Mouse (Mus musculus): ENCODE data around the gene Dpf2.

The Dpf2 gene

GRCm38 (mm10) chr19:5935691-5936090, 22.9 kb upstream of the Dpf2 start:
- DNase-seq (ENCODE audit: low spot score in 2 of 2) = no peak

- DNase-seq (ENCODE audit: low spot score in 2 of 2) = no peak
These were observed 22.5 kb upstream of the Dpf2 start for GRCm38 (mm10) chr19:5935266-5935665.

GRCm38 (mm10) chr19:5929634-5930596, 17.1 kb upstream of the Dpf2 start:
- DNase-seq (ENCODE audit: low spot score in 2 of 2) = peak; percentile 29 to 38

GRCm38 (mm10) chr19:5928546-5928945, 15.7 kb upstream of the Dpf2 start:
- DNase-seq (ENCODE audit: low spot score in 2 of 2) = no peak

GRCm38 (mm10) chr19:5928104-5928503, 15.3 kb upstream of the Dpf2 start:
- DNase-seq (ENCODE audit: low spot score in 2 of 2) = no peak

GRCm38 (mm10) chr19:5927532-5927931, 14.7 kb upstream of the Dpf2 start:
- DNase-seq (ENCODE audit: low spot score in 2 of 2) = no peak

- no peak for DNase-seq (ENCODE audit: low spot score in 2 of 2)
These were observed 14.2 kb upstream of the Dpf2 start for GRCm38 (mm10) chr19:5927026-5927425.

- no peak for DNase-seq (ENCODE audit: low spot score in 2 of 2)
These were observed 12.6 kb upstream of the Dpf2 start for GRCm38 (mm10) chr19:5925311-5925855.

- DNase-seq (ENCODE audit: low spot score in 2 of 2) = peak; percentile 86 to 91
These were observed 11.9 kb upstream of the Dpf2 start, which contains the start of gene Cdc42ep2 for GRCm38 (mm10) chr19:5924713-5925093. Cdc42ep2 (minus strand) TSS chr19:5924816.

- peak; percentile 68 to 80 for DNase-seq (ENCODE audit: low spot score in 2 of 2)
These were observed 11.3 kb upstream of the Dpf2 start for GRCm38 (mm10) chr19:5923990-5924712.

- DNase-seq (ENCODE audit: low spot score in 2 of 2) = no peak
These were observed 10.2 kb upstream of the Dpf2 start for GRCm38 (mm10) chr19:5922963-5923362.

- no peak for DNase-seq (ENCODE audit: low spot score in 2 of 2)
These were observed 9.5 kb upstream of the Dpf2 start for GRCm38 (mm10) chr19:5922119-5922942.

- DNase-seq (ENCODE audit: low spot score in 2 of 2) = no peak
These were observed 8.9 kb upstream of the Dpf2 start for GRCm38 (mm10) chr19:5921715-5922114.

GRCm38 (mm10) chr19:5912103-5913006, 455 bp downstream of the Dpf2 start:
- peak; percentile 97 to 98 for DNase-seq (ENCODE audit: low spot score in 2 of 2)

- no peak for DNase-seq (ENCODE audit: low spot score in 2 of 2)
These were observed 1.2 kb downstream of the Dpf2 start for GRCm38 (mm10) chr19:5911430-5912102.

- no peak for DNase-seq (ENCODE audit: low spot score in 2 of 2)
These were observed 2.6 kb downstream of the Dpf2 start for GRCm38 (mm10) chr19:5910221-5910620.

- DNase-seq (ENCODE audit: low spot score in 2 of 2) = no peak
These were observed 5.5 kb downstream of the Dpf2 start for GRCm38 (mm10) chr19:5907275-5907674.

GRCm38 (mm10) chr19:5894002-5894678, 18.7 kb downstream of the Dpf2 start, which contains the start of gene Tigd3:
Tigd3 (minus strand) TSS chr19:5894149.
- peak; percentile 79 to 84 for DNase-seq (ENCODE audit: low spot score in 2 of 2)
